Mouse (Mus musculus): Measurements from ENCODE around the gene Kcnj11.

GRCm38 (mm10) chr7:46122964-46123363 lies 22.4 kb upstream of the Kcnj11 start:
- TF ChIP-seq KAT2A (conservative IDR thresholded peaks at IDR 0.05; ENCODE audit: low read depth, low read length) (no peak), CTCF (IDR thresholded peaks at IDR 0.05 in 2 of 3, conservative IDR thresholded peaks at IDR 0.05 in 1 of 3; ENCODE audit: control insufficient read depth in 1 of 3, insufficient read depth in 1 of 3, low read depth in 2 of 3, low read length in 3 of 3, poor library complexity in 1 of 3, severe bottlenecking in 1 of 3) (no peak), MAFK (IDR thresholded peaks at IDR 0.05; ENCODE audit: borderline replicate concordance, low read depth, low read length) (no peak), NELFE (IDR thresholded peaks at IDR 0.05; ENCODE audit: low read depth, low read length) (no peak), NRF1 (IDR thresholded peaks at IDR 0.05; ENCODE audit: insufficient read depth, low read depth, low read length, poor library complexity, severe bottlenecking) (no peak), CHD1 (IDR thresholded peaks at IDR 0.05; ENCODE audit: low read depth, low read length) (no peak), MYB (IDR thresholded peaks at IDR 0.05; ENCODE audit: low read depth, low read length) (no peak), MYC (IDR thresholded peaks at IDR 0.05; ENCODE audit: low read depth, low read length) (no peak), TAL1 (IDR thresholded peaks at IDR 0.05; ENCODE audit: low read length) (no peak), TCF12 (IDR thresholded peaks at IDR 0.05; ENCODE audit: low read depth, low read length) (no peak)

Data from MEL (cell line).